Mouse (Mus musculus) hindbrain, embryonic 16.5 days (tissue): Measurements from ENCODE around the gene 1700025G04Rik. TPM values are rescaled to one million over a fixed set of nuclear protein-coding genes. Genes with fewer than 3 reads are reported as not detected.

ENCODE experiments used
- ATAC-seq: fragments of 200-750 bp; cut with Nextera tagmentation; 2 replicates; pipeline ENCODE4 v1.8.0; 2017; ENCODE audit warnings: moderate TSS enrichment, moderate library complexity
- H3K27ac ChIP-seq: fragments of 300-500 bp; sonication (generic); 2 replicates; pipeline ENCODE4 v1.5.1; 2014; ENCODE audit warnings: low read depth, mild to moderate bottlenecking, control low read depth, low read length, moderate library complexity
- H3K27me3 ChIP-seq: fragments of 300-500 bp; sonication (generic); replicated peaks from 2 replicates; pipeline ENCODE4 v1.6.1; 2014; ENCODE audit warnings: low read length; ENCODE audit not compliant: control insufficient read depth, insufficient read depth
- H3K36me3 ChIP-seq: fragments of 300-500 bp; sonication (generic); 2 replicates; pipeline ENCODE4 v1.6.1; 2014; ENCODE audit warnings: mild to moderate bottlenecking, low read length, moderate library complexity, mixed read lengths; ENCODE audit not compliant: control insufficient read depth, insufficient read depth
- H3K4me1 ChIP-seq: fragments of 300-500 bp; sonication (generic); 2 replicates; pipeline ENCODE4 v1.6.1; 2014; ENCODE audit warnings: low read depth, low read length; ENCODE audit not compliant: control insufficient read depth, insufficient read depth
- H3K4me2 ChIP-seq: fragments of 300-500 bp; sonication (generic); 2 replicates; pipeline ENCODE4 v1.6.1; 2014; ENCODE audit warnings: mild to moderate bottlenecking, low read length, control low read depth, moderate library complexity
- H3K4me3 ChIP-seq: fragments of 300-500 bp; sonication (generic); 2 replicates; pipeline ENCODE4 v1.5.1; 2014; ENCODE audit warnings: mild to moderate bottlenecking, low read length, control low read depth, moderate library complexity
- H3K9ac ChIP-seq: fragments of 300-500 bp; sonication (generic); 2 replicates; pipeline ENCODE4 v1.6.1; 2014; ENCODE audit warnings: low read depth, mild to moderate bottlenecking, control low read depth, low read length, moderate library complexity
- H3K9me3 ChIP-seq: fragments of 300-500 bp; sonication (generic); 2 replicates; pipeline ENCODE4 v1.6.1; 2014; ENCODE audit warnings: mild to moderate bottlenecking, low read length, moderate library complexity; ENCODE audit not compliant: control insufficient read depth
- WGBS: fragments of 180-500 bp; shearing (Covaris S2); extraction: QIAGEN DNeasy Blood & Tissue Kit; methylation state at CpG from one replicate; pipeline ENCODE4 v1.1.7; 2014; 5-methylcytosine and 5-hydroxymethylcytosine counted together
- polyA plus RNA-seq: library from polyadenylated mRNA; unstranded; fragments of >200 nt; fragmentation: Nextera tagmentation; extraction: Ambion mirVana; gene quantifications from 2 replicates; pipeline ENCODE4 v1.2.1, GENCODE M21; 2015

Gene 1700025G04Rik
- polyA plus RNA-seq, 1 experiment from 2014 or later = 24.9 TPM

- no peak overlapping the region for H3K4me3 ChIP-seq
- no peak overlapping the region for H3K4me2 ChIP-seq
- H3K27ac ChIP-seq = no peak overlapping the region
- H3K9ac ChIP-seq = no peak overlapping the region
- WGBS = 89% methylated on average over 2 of the region's 2 CpGs
- H3K36me3 ChIP-seq = no peaks in the 10 kb centered on the region
- H3K9me3 ChIP-seq = no peaks in the 10 kb centered on the region
- ATAC-seq = no peak
- peaks cover 2% of the 10 kb centered on the region; the same call in 1 of the 2 replicates for H3K4me1 ChIP-seq
- no peaks in the 10 kb centered on the region for H3K27me3 ChIP-seq
These were observed 46.5 kb downstream of the 1700025G04Rik start for GRCm38 (mm10) chr1:152043453-152043852.

- Histone ChIP-seq H3K27me3 (no peaks in the 10 kb centered on the region), H3K4me3 (no peak overlapping the region), H3K27ac (no peak overlapping the region), H3K4me1 (peaks cover 6% of the 10 kb centered on the region), H3K9ac (no peak overlapping the region), H3K36me3 (no peaks in the 10 kb centered on the region), H3K4me2 (no peak overlapping the region), H3K9me3 (no peaks in the 10 kb centered on the region)
- WGBS = 77% methylated on average over 3 of the region's 3 CpGs
- no peak for ATAC-seq
These were observed 47.5 kb downstream of the 1700025G04Rik start for GRCm38 (mm10) chr1:152042409-152042808.

- H3K4me3 ChIP-seq = no peak overlapping the region
- H3K9me3 ChIP-seq = no peaks in the 10 kb centered on the region
- no peak overlapping the region for H3K4me2 ChIP-seq
- no peaks in the 10 kb centered on the region for H3K36me3 ChIP-seq
- no peak overlapping the region for H3K9ac ChIP-seq
- H3K27ac ChIP-seq = no peak overlapping the region
- ATAC-seq = no peak
- 93% methylated on average over 4 of the region's 4 CpGs for WGBS
- no peaks in the 10 kb centered on the region for H3K27me3 ChIP-seq
- H3K4me1 ChIP-seq = peaks cover 6% of the 10 kb centered on the region
These were observed 48.9 kb downstream of the 1700025G04Rik start for GRCm38 (mm10) chr1:152041005-152041404.

GRCm38 (mm10) chr1:152040053-152040452, 49.9 kb downstream of the 1700025G04Rik start:
- H3K27ac ChIP-seq = no peak overlapping the region
- WGBS = 77% methylated on average over 7 of the region's 7 CpGs
- H3K27me3 ChIP-seq = no peaks in the 10 kb centered on the region
- H3K9ac ChIP-seq = no peak overlapping the region
- no peak for ATAC-seq
- H3K4me3 ChIP-seq = no peak overlapping the region
- peaks cover 6% of the 10 kb centered on the region for H3K4me1 ChIP-seq
- H3K9me3 ChIP-seq = no peaks in the 10 kb centered on the region
- no peaks in the 10 kb centered on the region for H3K36me3 ChIP-seq
- no peak overlapping the region for H3K4me2 ChIP-seq

- H3K4me3 ChIP-seq = no peak overlapping the region
- 77% methylated on average over 8 of the region's 8 CpGs for WGBS
- H3K9ac ChIP-seq = no peak overlapping the region
- no peaks in the 10 kb centered on the region for H3K9me3 ChIP-seq
- no peak overlapping the region for H3K27ac ChIP-seq
- ATAC-seq = no peak
- no peak overlapping the region for H3K4me2 ChIP-seq
- H3K4me1 ChIP-seq = peaks cover 6% of the 10 kb centered on the region
- no peaks in the 10 kb centered on the region for H3K27me3 ChIP-seq
- no peaks in the 10 kb centered on the region for H3K36me3 ChIP-seq
These were observed 50.3 kb downstream of the 1700025G04Rik start for GRCm38 (mm10) chr1:152039588-152039987.

- peaks cover 6% of the 10 kb centered on the region for H3K4me1 ChIP-seq
- H3K27me3 ChIP-seq = no peaks in the 10 kb centered on the region
- no peak overlapping the region for H3K9ac ChIP-seq
- 53% methylated on average over 9 of the region's 9 CpGs for WGBS
- H3K27ac ChIP-seq = no peak overlapping the region
- H3K4me3 ChIP-seq = no peak overlapping the region
- no peak for ATAC-seq
- H3K9me3 ChIP-seq = no peaks in the 10 kb centered on the region
- H3K36me3 ChIP-seq = no peaks in the 10 kb centered on the region
- H3K4me2 ChIP-seq = no peak overlapping the region
These were observed 51.8 kb downstream of the 1700025G04Rik start for GRCm38 (mm10) chr1:152038086-152038485.

GRCm38 (mm10) chr1:152037589-152037988, 52.3 kb downstream of the 1700025G04Rik start:
- peaks cover 6% of the 10 kb centered on the region for H3K4me1 ChIP-seq
- no peak overlapping the region for H3K27ac ChIP-seq
- H3K9ac ChIP-seq = no peak overlapping the region
- 64% methylated on average over 4 of the region's 4 CpGs for WGBS
- no peaks in the 10 kb centered on the region for H3K36me3 ChIP-seq
- no peak overlapping the region for H3K4me3 ChIP-seq
- H3K4me2 ChIP-seq = no peak overlapping the region
- no peak for ATAC-seq
- H3K9me3 ChIP-seq = no peaks in the 10 kb centered on the region
- H3K27me3 ChIP-seq = no peaks in the 10 kb centered on the region

GRCm38 (mm10) chr1:152034766-152035165, 55.2 kb downstream of the 1700025G04Rik start:
- Histone ChIP-seq H3K4me1 (peaks cover 3% of the 10 kb centered on the region), H3K4me3 (no peak overlapping the region), H3K9me3 (no peaks in the 10 kb centered on the region), H3K27me3 (no peaks in the 10 kb centered on the region), H3K27ac (no peak overlapping the region), H3K4me2 (no peak overlapping the region), H3K36me3 (no peaks in the 10 kb centered on the region), H3K9ac (no peak overlapping the region)
- 61% methylated on average over 7 of the region's 7 CpGs for WGBS
- no peak for ATAC-seq

GRCm38 (mm10) chr1:152033731-152034130, 56.2 kb downstream of the 1700025G04Rik start:
- WGBS = 67% methylated on average over 3 of the region's 3 CpGs
- Histone ChIP-seq H3K9ac (no peak overlapping the region), H3K27me3 (no peaks in the 10 kb centered on the region), H3K27ac (no peak overlapping the region), H3K4me2 (no peak overlapping the region), H3K4me1 (peaks cover 3% of the 10 kb centered on the region), H3K36me3 (no peaks in the 10 kb centered on the region), H3K9me3 (no peaks in the 10 kb centered on the region), H3K4me3 (no peak overlapping the region)
- no peak for ATAC-seq

- Histone ChIP-seq H3K36me3 (no peaks in the 10 kb centered on the region), H3K9me3 (no peaks in the 10 kb centered on the region), H3K27ac (no peak overlapping the region), H3K4me1 (no peaks in the 10 kb centered on the region), H3K9ac (no peak overlapping the region), H3K4me3 (no peak overlapping the region), H3K4me2 (no peak overlapping the region), H3K27me3 (no peaks in the 10 kb centered on the region)
- ATAC-seq = no peak
- WGBS = 93% methylated on average over 5 of the region's 5 CpGs
These were observed 57.8 kb downstream of the 1700025G04Rik start for GRCm38 (mm10) chr1:152032144-152032543.
